Mouse (Mus musculus): ENCODE data around the gene Olfr270. TPM values are rescaled to one million over a fixed set of nuclear protein-coding genes. Genes with fewer than 3 reads are reported as not detected.

The Olfr270 gene
- polyA plus RNA-seq, 1 experiment from 2014 or later = not detected

- H3K27ac ChIP-seq = no peak overlapping the region
- H3K4me3 ChIP-seq (replicated peaks) = no peak overlapping the region
- H3K9ac ChIP-seq = no peak overlapping the region
- H3K4me1 ChIP-seq (replicated peaks) = 0 out of 2 replicates have a peak, but pooled peaks cover 3% of the 10 kb centered on the region
- no peaks in the 10 kb centered on the region for H3K9me3 ChIP-seq
- H3K4me2 ChIP-seq (replicated peaks) = no peak overlapping the region
- H3K27me3 ChIP-seq (replicated peaks) = no peaks in the 10 kb centered on the region
- ATAC-seq = no peak
- H3K36me3 ChIP-seq = no peaks in the 10 kb centered on the region
- 69% methylated on average over 4 of the region's 4 CpGs for WGBS
These were observed 44.8 kb downstream of the Olfr270 start for GRCm38 (mm10) chr4:53009183-53009582.

- 87% methylated on average over 4 of the region's 4 CpGs for WGBS
- H3K36me3 ChIP-seq = no peaks in the 10 kb centered on the region
- no peak overlapping the region for H3K4me3 ChIP-seq (replicated peaks)
- H3K27me3 ChIP-seq (replicated peaks) = no peaks in the 10 kb centered on the region
- H3K27ac ChIP-seq = no peak overlapping the region
- H3K9me3 ChIP-seq = no peaks in the 10 kb centered on the region
- 0 out of 2 replicates have a peak, but pooled peaks cover 3% of the 10 kb centered on the region for H3K4me1 ChIP-seq (replicated peaks)
- H3K9ac ChIP-seq = no peak overlapping the region
- no peak for ATAC-seq
- H3K4me2 ChIP-seq (replicated peaks) = no peak overlapping the region
These were observed 45.5 kb downstream of the Olfr270 start for GRCm38 (mm10) chr4:53009871-53010270.

DNA sequence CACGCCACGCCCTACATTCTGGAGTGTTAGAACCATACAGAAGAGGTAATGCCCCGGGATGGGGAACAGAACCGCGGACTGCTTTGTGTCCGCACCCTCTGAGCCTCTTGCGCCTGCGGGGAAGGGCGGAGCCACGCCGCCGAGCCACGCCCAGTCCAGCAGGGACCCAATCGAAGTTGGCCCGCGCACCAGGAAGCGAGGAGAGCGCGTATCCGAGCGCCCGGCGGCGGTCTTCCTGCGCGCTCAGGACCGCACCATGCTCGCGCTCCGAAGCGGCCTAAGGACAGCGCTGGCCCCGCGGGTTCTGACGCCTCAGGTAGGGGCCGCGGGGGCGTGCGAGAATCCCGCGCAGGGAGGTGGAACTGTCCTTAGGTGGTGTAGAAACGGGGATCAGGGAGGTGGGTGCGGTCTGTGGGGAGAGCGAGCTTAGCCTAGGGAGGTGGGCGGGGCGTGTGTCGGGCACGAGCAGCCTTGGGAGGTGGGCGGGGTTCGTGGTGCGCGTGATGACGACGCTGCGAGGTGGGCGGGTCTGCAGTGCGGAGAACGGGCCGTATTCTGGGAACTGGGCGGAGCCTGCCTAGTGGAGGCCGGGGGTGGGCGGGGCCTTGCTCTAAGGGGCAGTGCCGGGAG lies 47.5 kb downstream of the Olfr270 start, which contains the start of gene Nipsnap3b:
Gene Nipsnap3b, plus strand, starts transcription at position 149 of the 630 bp plus-strand sequence.
- peak within 1 kb of the TSS; percentile 91 for H3K27ac ChIP-seq
- H3K4me3 ChIP-seq (replicated peaks) = peak within 1 kb of the TSS; percentile 88
- H3K4me2 ChIP-seq (replicated peaks) = peak within 1 kb of the TSS; percentile 62
- under 1% methylated on average over 63 of the region's 63 CpGs for WGBS
- no peaks in the 10 kb centered on the region for H3K27me3 ChIP-seq (replicated peaks)
- H3K9ac ChIP-seq = peak within 1 kb of the TSS; percentile 79
- peaks cover 10% of the 10 kb centered on the region for H3K36me3 ChIP-seq
- no peaks in the 10 kb centered on the region for H3K9me3 ChIP-seq
- ATAC-seq = peak; percentile 98
- H3K4me1 ChIP-seq (replicated peaks) = 0 out of 2 replicates have a peak, but pooled peaks cover 3% of the 10 kb centered on the region

GRCm38 (mm10) chr4:53014421-53014820 lies 50.1 kb downstream of the Olfr270 start:
- H3K4me2 ChIP-seq (replicated peaks) = no peak overlapping the region
- peaks cover 20% of the 10 kb centered on the region for H3K36me3 ChIP-seq
- ATAC-seq = no peak
- no peak overlapping the region for H3K27ac ChIP-seq
- WGBS = 94% methylated on average over 7 of the region's 7 CpGs
- H3K9ac ChIP-seq = no peak overlapping the region
- H3K4me1 ChIP-seq (replicated peaks) = 0 out of 2 replicates have a peak, but pooled peaks cover 3% of the 10 kb centered on the region
- no peaks in the 10 kb centered on the region for H3K9me3 ChIP-seq
- no peak overlapping the region for H3K4me3 ChIP-seq (replicated peaks)
- no peaks in the 10 kb centered on the region for H3K27me3 ChIP-seq (replicated peaks)

DNA sequence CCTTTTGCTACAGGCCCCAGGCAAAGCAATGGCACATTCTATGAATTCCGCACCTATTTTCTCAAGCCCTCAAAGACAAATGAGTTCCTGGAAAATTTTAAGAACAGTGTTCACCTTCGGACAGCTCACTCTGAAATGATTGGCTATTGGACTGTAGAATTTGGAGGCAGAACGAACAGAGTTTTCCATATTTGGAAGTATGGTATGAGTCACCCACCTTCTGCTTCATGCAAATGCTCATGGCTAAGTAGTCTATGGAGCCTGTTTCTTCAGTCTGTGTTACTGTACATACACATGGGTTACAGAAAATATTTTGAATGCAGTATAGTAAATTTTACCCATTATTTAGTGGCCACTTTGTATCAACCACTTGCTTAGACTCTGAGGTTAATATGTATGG lies 50.7 kb downstream of the Olfr270 start:
- Histone ChIP-seq H3K4me2 (replicated peaks) (no peak overlapping the region), H3K9me3 (no peaks in the 10 kb centered on the region), H3K4me1 (replicated peaks) (0 out of 2 replicates have a peak, but pooled peaks cover 3% of the 10 kb centered on the region), H3K27ac (no peak overlapping the region), H3K4me3 (replicated peaks) (no peak overlapping the region), H3K9ac (no peak overlapping the region), H3K36me3 (peaks cover 20% of the 10 kb centered on the region), H3K27me3 (replicated peaks) (no peaks in the 10 kb centered on the region)
- WGBS = 91% methylated on average over 3 of the region's 3 CpGs
- ATAC-seq = no peak

DNA sequence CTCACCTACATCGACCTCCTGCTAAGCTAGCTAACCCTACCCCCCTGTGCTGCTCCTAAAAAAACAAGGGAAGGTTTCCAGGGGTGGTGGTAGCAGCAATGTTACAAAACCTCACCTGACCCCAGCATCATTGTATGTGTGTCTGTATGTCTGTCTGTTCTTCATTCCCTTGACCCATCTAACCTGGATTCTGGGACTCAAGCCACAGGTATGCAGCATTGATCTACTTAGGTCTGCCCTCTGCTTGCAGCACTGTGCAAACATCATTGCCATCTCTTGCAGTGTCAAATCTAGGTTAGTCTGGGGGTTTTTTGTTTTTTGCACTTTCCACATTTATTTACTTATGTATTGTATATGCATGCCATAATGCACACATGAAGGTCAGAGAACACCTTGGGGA lies 54.0 kb downstream of the Olfr270 start:
- H3K36me3 ChIP-seq = peaks cover 23% of the 10 kb centered on the region
- 100% methylated on average over 1 of the region's 1 CpGs for WGBS
- no peak for ATAC-seq
- no peak overlapping the region for H3K4me3 ChIP-seq (replicated peaks)
- no peaks in the 10 kb centered on the region for H3K4me1 ChIP-seq (replicated peaks)
- no peaks in the 10 kb centered on the region for H3K9me3 ChIP-seq
- no peak overlapping the region for H3K4me2 ChIP-seq (replicated peaks)
- no peaks in the 10 kb centered on the region for H3K27me3 ChIP-seq (replicated peaks)
- no peak overlapping the region for H3K27ac ChIP-seq
- no peak overlapping the region for H3K9ac ChIP-seq

Other genes starting within 250 kb of the Olfr270 start
- not detected in 2 replicates for gene Olfr275, start 149.9 kb upstream of the Olfr270 start, polyA plus RNA-seq (2015; fragmentation: Nextera tagmentation; extraction: Ambion mirVana)
- gene Olfr273, start 105.3 kb upstream of the Olfr270 start, polyA plus RNA-seq (2015; fragmentation: Nextera tagmentation; extraction: Ambion mirVana) = not detected in 2 replicates
- not detected in 2 replicates for gene Olfr272, start 45.4 kb upstream of the Olfr270 start, polyA plus RNA-seq (2015; fragmentation: Nextera tagmentation; extraction: Ambion mirVana)
- gene Nipsnap3a, start 24.7 kb downstream of the Olfr270 start, polyA plus RNA-seq (2015; fragmentation: Nextera tagmentation; extraction: Ambion mirVana) = not detected in 2 replicates
- gene Nipsnap3b, start 47.3 kb downstream of the Olfr270 start, polyA plus RNA-seq (2015; fragmentation: Nextera tagmentation; extraction: Ambion mirVana) = 132 and 137 TPM in 2 replicates
- 3.3 and 3.4 TPM in 2 replicates for gene Abca1, start 195.3 kb downstream of the Olfr270 start, polyA plus RNA-seq (2015; fragmentation: Nextera tagmentation; extraction: Ambion mirVana)

All from intestine, embryonic 15.5 days (tissue).